Mouse (Mus musculus): ENCODE data around the gene Atp5c1. TPM values are rescaled to one million over a fixed set of nuclear protein-coding genes. Genes with fewer than 3 reads are reported as not detected.
A peak's percentile ranks its signal among the peaks of the same experiment; 100 is the strongest.

Atp5c1 gene
- polyA plus RNA-seq, 1 experiment from 2014 or later: 528 TPM

DNA sequence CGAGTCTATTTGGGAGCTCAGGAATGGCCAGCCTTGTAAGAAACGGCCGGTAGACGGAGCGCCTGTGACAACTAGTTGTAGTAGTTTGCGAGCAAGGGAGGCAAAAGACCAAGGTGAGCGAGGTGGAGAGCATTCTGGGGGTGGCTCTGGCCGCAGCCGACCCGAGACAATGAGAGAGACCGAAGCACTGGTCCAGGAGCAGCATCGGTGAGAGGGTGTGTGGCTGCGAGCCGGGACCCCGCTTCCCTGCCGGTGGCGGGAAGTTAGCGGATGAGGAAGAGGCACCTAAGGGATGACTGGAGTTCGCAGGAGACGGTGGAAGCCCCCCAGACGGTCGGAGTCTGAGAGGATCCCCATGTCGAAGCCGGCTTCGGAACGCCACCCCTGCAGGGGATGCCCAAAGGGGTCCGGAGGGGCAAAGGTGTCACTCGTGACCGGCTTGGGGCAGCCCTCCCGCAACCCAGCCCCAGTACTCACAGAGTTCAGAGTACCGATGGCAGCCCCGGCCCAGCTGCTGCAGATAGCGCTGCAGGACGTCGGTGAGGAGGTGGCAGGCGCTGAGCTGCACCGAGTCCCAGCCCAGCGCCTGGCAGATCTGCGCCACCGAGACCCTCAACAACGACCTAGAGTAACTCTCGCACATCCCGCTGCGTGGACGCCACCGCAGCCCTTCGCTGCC lies 32.4 kb downstream of the Atp5c1 start:
- H3K4me3 ChIP-seq: peak overlapping the region; percentile 97
- H3K9me3 ChIP-seq: no peaks in the 10 kb centered on the region
- WGBS: under 1% methylated on average over 47 of the region's 47 CpGs
- peak overlapping the region; percentile 78 for H3K9ac ChIP-seq
- peaks cover 26% of the 10 kb centered on the region for H3K4me1 ChIP-seq
- peak; percentile 83 for ATAC-seq (replicated peaks)
- H3K27ac ChIP-seq: peak overlapping the region; percentile 78
- H3K27me3 ChIP-seq (replicated peaks): no peaks in the 10 kb centered on the region
- H3K36me3 ChIP-seq (replicated peaks): no peaks in the 10 kb centered on the region
- H3K4me2 ChIP-seq: peak overlapping the region; percentile 92

- Histone ChIP-seq H3K27ac (no peak overlapping the region), H3K4me1 (peaks cover 2% of the 10 kb centered on the region), H3K9me3 (no peaks in the 10 kb centered on the region), H3K27me3 (replicated peaks) (no peaks in the 10 kb centered on the region), H3K4me3 (no peak overlapping the region), H3K36me3 (replicated peaks) (no peaks in the 10 kb centered on the region; the same call in 1 of the 2 replicates), H3K4me2 (no peak overlapping the region), H3K9ac (no peak overlapping the region)
- 78% methylated on average over 3 of the region's 3 CpGs for WGBS
- ATAC-seq (replicated peaks): no peak
These were observed 45.3 kb downstream of the Atp5c1 start for GRCm38 (mm10) chr2:10034976-10035375.

- Histone ChIP-seq H3K27ac (no peak overlapping the region), H3K9ac (no peak overlapping the region), H3K27me3 (replicated peaks) (no peaks in the 10 kb centered on the region), H3K9me3 (no peaks in the 10 kb centered on the region), H3K4me3 (no peak overlapping the region), H3K4me2 (no peak overlapping the region), H3K36me3 (replicated peaks) (no peaks in the 10 kb centered on the region), H3K4me1 (peaks cover 10% of the 10 kb centered on the region)
- ATAC-seq (replicated peaks): no peak
- 66% methylated on average over 4 of the region's 4 CpGs for WGBS
These were observed 46.6 kb downstream of the Atp5c1 start for GRCm38 (mm10) chr2:10033684-10034083.

DNA sequence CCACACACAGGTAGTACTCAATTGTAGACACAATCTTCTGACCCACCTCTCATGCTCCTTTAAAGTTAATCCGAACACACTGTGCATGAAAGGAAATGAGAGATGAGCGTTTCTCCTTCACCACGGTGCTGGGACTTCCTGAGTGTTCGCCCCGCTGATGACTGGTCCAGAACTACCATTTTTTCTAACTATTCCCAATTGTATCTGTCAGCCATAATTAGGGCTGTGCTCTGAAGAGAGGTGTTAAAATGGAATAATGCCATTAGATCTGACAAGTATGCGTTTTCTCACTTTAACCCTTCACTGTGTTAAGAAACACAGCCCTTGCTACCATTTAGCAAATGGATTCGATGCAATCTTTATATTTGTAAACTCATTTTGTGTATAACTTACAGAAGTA lies 50.6 kb downstream of the Atp5c1 start:
- H3K4me2 ChIP-seq: peak overlapping the region; percentile 20; the same call in 1 of the 2 replicates
- H3K9me3 ChIP-seq: no peaks in the 10 kb centered on the region
- H3K4me3 ChIP-seq: no peak overlapping the region
- H3K27me3 ChIP-seq (replicated peaks): no peaks in the 10 kb centered on the region
- no peak overlapping the region for H3K9ac ChIP-seq
- 59% methylated on average over 7 of the region's 7 CpGs for WGBS
- peak overlapping the region; percentile 34; the same call in 1 of the 2 replicates for H3K27ac ChIP-seq
- peak; percentile 44; the same call in 1 of the 2 replicates for ATAC-seq (replicated peaks)
- H3K4me1 ChIP-seq: peaks cover 10% of the 10 kb centered on the region
- H3K36me3 ChIP-seq (replicated peaks): no peaks in the 10 kb centered on the region

DNA sequence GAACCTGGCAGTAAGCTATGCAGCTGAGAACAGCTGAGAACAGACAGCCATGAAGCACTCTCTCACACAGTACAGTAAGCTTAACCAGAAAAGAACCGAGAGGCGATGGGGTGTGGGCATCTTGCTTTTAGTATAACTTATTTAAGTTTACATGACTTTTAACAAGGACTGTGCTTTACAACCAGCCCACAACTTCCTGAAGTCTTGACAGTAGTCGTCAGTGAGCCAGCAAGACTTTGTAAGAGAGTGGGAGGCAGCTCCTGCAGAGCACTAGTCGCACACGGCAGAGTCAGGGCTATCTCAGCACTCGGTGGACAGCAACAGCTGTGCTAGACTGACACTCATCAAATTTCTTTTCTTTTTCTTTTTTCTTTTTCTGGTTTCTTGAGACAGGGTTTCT lies 56.0 kb downstream of the Atp5c1 start:
- Histone ChIP-seq H3K9me3 (no peaks in the 10 kb centered on the region), H3K4me1 (0 out of 2 replicates have a peak, but pooled peaks cover 1% of the 10 kb centered on the region), H3K27me3 (replicated peaks) (no peaks in the 10 kb centered on the region), H3K4me2 (no peak overlapping the region), H3K36me3 (replicated peaks) (no peaks in the 10 kb centered on the region), H3K27ac (no peak overlapping the region), H3K9ac (no peak overlapping the region), H3K4me3 (no peak overlapping the region)
- 87% methylated on average over 6 of the region's 6 CpGs for WGBS
- no peak for ATAC-seq (replicated peaks)

- WGBS: 90% methylated on average over 11 of the region's 11 CpGs
- Histone ChIP-seq H3K4me2 (no peak overlapping the region), H3K4me1 (no peaks in the 10 kb centered on the region)
These were observed 59.0 kb downstream of the Atp5c1 start for GRCm38 (mm10) chr2:10021296-10021695.

DNA sequence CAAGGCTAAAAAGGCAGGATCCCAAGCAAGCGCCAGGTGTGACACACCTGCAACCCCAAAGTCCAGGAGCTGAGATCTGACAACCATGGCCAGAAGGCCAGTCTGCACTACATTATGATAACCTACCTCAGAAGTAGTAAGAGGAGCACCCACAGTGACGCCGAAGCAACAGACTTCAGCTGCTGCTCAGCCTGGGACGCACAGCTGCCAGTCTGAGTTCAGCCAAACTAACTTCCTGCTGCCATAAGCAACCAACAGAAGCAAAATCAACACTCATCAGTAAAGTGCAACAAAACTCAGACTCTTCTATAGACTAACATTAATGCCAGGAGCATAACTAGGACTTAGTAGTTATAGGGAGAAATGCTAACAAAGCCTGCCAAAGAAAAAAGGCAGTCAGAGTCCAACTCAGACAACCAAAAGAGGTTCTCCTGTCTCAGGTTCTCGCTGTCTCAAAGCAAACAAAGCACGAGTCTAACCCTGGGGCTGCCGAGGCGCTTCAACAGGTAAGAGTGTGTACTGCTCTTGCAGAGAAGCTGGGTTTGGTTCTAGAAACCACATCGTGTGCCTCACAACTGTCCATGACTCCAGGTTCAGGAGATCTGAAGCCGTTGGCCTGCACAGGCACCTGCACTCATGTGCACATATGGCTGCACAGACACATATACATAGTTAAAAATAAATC lies 65.2 kb downstream of the Atp5c1 start:
- H3K36me3 ChIP-seq (replicated peaks): no peaks in the 10 kb centered on the region
- no peaks in the 10 kb centered on the region for H3K27me3 ChIP-seq (replicated peaks)
- H3K27ac ChIP-seq: no peak overlapping the region
- no peak overlapping the region for H3K4me3 ChIP-seq
- 87% methylated on average over 10 of the region's 10 CpGs for WGBS
- H3K4me2 ChIP-seq: no peak overlapping the region
- no peak for ATAC-seq (replicated peaks)
- H3K9me3 ChIP-seq: no peaks in the 10 kb centered on the region
- H3K4me1 ChIP-seq: peaks cover 1% of the 10 kb centered on the region; the same call in 1 of the 2 replicates
- H3K9ac ChIP-seq: no peak overlapping the region

More at GRCm38 (mm10) chr2:10021296-10021695, 59.0 kb downstream of the Atp5c1 start:
- Histone ChIP-seq H3K27ac (no peak overlapping the region), H3K9ac (no peak overlapping the region), H3K4me3 (no peak overlapping the region), H3K36me3 (replicated peaks) (no peaks in the 10 kb centered on the region), H3K27me3 (replicated peaks) (no peaks in the 10 kb centered on the region), H3K9me3 (no peaks in the 10 kb centered on the region)
- no peak for ATAC-seq (replicated peaks)

- no peak overlapping the region for H3K27ac ChIP-seq
- H3K36me3 ChIP-seq (replicated peaks): no peaks in the 10 kb centered on the region
- no peaks in the 10 kb centered on the region for H3K9me3 ChIP-seq
- 33% methylated on average over 7 of the region's 7 CpGs for WGBS
- ATAC-seq (replicated peaks): peak; percentile 75
- H3K4me2 ChIP-seq: no peak overlapping the region
- peaks cover 7% of the 10 kb centered on the region for H3K4me1 ChIP-seq
- no peaks in the 10 kb centered on the region for H3K27me3 ChIP-seq (replicated peaks)
- H3K9ac ChIP-seq: no peak overlapping the region
- no peak overlapping the region for H3K4me3 ChIP-seq
These were observed 69.9 kb downstream of the Atp5c1 start for GRCm38 (mm10) chr2:10010263-10010909.

DNA sequence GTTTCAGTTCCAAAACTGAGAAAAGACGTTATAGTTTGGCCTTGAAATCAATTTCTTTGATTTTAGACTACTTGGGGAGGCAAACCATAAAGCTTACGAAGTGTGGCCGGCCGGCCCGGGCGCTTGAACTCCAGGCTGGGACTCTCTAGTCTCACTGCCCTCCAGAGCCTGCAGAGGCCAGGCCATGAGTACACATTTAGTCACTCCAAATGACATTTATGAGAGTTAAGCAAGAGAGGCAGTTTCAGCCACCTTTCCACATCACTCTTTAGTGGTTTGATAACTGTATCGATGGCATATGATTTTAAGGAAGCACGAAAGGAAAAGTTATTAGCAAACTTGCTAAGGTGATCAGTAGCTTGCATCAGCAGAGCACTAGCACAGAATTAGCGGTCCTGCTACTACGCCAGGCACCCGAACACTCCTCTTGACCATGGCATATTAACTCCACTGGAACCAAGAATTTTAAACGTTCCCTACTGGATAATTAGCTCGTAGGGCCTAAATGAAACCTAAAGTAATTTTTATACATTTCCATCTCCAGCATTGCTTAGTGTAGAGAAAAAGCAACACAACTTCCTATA lies 70.5 kb downstream of the Atp5c1 start:
- H3K27me3 ChIP-seq (replicated peaks): no peaks in the 10 kb centered on the region
- 79% methylated on average over 13 of the region's 13 CpGs for WGBS
- H3K4me2 ChIP-seq: no peak overlapping the region
- ATAC-seq (replicated peaks): no peak
- no peak overlapping the region for H3K9ac ChIP-seq
- no peak overlapping the region for H3K27ac ChIP-seq
- H3K36me3 ChIP-seq (replicated peaks): no peaks in the 10 kb centered on the region
- no peaks in the 10 kb centered on the region for H3K9me3 ChIP-seq
- no peak overlapping the region for H3K4me3 ChIP-seq
- peaks cover 7% of the 10 kb centered on the region for H3K4me1 ChIP-seq

DNA sequence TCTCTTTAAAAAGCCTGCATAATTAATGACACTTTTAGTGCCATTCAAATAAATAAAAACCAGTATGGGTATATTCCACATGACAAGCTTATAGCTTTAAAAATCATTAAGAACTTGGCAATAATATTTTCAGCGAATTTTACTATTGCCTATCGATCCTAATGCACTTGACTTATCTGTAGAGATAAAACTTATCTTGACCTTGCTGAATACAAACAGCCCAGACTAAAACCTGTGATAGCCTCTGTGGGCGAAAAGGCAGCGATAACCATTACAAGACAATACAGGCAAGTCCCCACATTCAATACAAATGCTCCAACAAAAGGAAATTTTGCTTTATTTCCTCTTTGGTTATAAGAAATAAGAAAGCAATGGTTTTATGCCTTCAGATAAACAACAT lies 71.7 kb downstream of the Atp5c1 start:
- Histone ChIP-seq H3K36me3 (replicated peaks) (no peaks in the 10 kb centered on the region), H3K27ac (no peak overlapping the region), H3K4me1 (peaks cover 7% of the 10 kb centered on the region), H3K4me2 (no peak overlapping the region), H3K4me3 (no peak overlapping the region), H3K9me3 (no peaks in the 10 kb centered on the region), H3K9ac (no peak overlapping the region), H3K27me3 (replicated peaks) (no peaks in the 10 kb centered on the region)
- ATAC-seq (replicated peaks): no peak
- WGBS: 77% methylated on average over 4 of the region's 4 CpGs

All from midbrain, embryonic 15.5 days (tissue).